ENCODE assay signal across 8 mouse cellular contexts in genomic region chr9:41973775-41974657, GRCm38 (mm10).
A peak's percentile ranks its signal among the peaks of the same experiment; 100 is the strongest.
DNase-seq lines count a peak whose midpoint lies in the region; TF ChIP-seq lines count a peak whose summit lies in the region.

No protein-coding gene starts in this region.

- peak in 1 of 2 experiments; percentile 72; a peak in 2 of 4 replicates for TF ChIP-seq CTCF in CH12.LX (conservative IDR thresholded peaks at IDR 0.05 in 1 of 2, IDR thresholded peaks at IDR 0.05 in 1 of 2; ENCODE audit: low read depth in 2 of 2, low read length in 2 of 2)

- H3K4me3 ChIP-seq in CH12.LX (replicated peaks in 1 of 3; ENCODE audit: low read depth in 2 of 3, low read length in 2 of 3, poor library complexity in 1 of 3) = no peak overlapping the region

- in situ Hi-C loops in CH12.LX (cut with MboI; ENCODE audit: low pct_ligation_motif_present, low pct_unique_long_range_greater_than_20kb, low sequenced_read_pairs) = no loop called here

- no peaks in the 10 kb centered on the region for H3K27me3 ChIP-seq in CH12.LX (replicated peaks)

- no peaks in the 10 kb centered on the region for H3K79me2 ChIP-seq in CH12.LX (replicated peaks; ENCODE audit: control insufficient read depth, extremely low read depth, insufficient read depth, poor library complexity, severe bottlenecking)

- DNase-seq in 3134 (ENCODE audit: extremely low read depth, insufficient read length, low spot score) (peak; percentile 24), CH12.LX (ENCODE audit: extremely low read depth) (peak; percentile 38)
- peak; percentile 57 for DNase-seq in cerebellum, adult 9-11 months
- peak; percentile 78 to 92 for DNase-seq in frontal cortex, adult 2 months (ENCODE audit: extremely low spot score in 1 of 2, low spot score in 1 of 2)
- peak; percentile 76 to 91 for DNase-seq in layer of hippocampus, adult 18-20 months (ENCODE audit: low spot score in 2 of 2)
- DNase-seq in lung, postnatal 10 days = peak; percentile 60
- peak; percentile 78 for DNase-seq in right cerebral cortex, postnatal 25 days
- no peak for DNase-seq in urinary bladder, postnatal 4 days (ENCODE audit: low spot score in 2 of 2)

- H3K9ac ChIP-seq in CH12.LX (ENCODE audit: insufficient read depth, low read depth) = no peak overlapping the region

- dilution Hi-C loops in CH12.LX (cut with MboI; ENCODE audit: extremely low pct_ligation_motif_present, extremely low pct_unique_long_range_greater_than_20kb, low sequenced_read_pairs) = no loop called here

- no peak for TF ChIP-seq POLR2A in CH12.LX (IDR thresholded peaks at IDR 0.05; ENCODE audit: low read depth, low read length)

- TF ChIP-seq EP300 in CH12.LX (IDR thresholded peaks at IDR 0.05; ENCODE audit: low read length) = no peak

- H3K9me3 ChIP-seq in CH12.LX (replicated peaks; ENCODE audit: low read length) = peaks cover 6% of the 10 kb centered on the region

- no peaks in the 10 kb centered on the region for H3K4me1 ChIP-seq in CH12.LX (ENCODE audit: control insufficient read depth in 1 of 2, insufficient read depth in 2 of 2)

- H3K27ac ChIP-seq in CH12.LX (ENCODE audit: insufficient read depth, low read depth) = no peak overlapping the region

- no peak overlapping the region for H3K4me2 ChIP-seq in CH12.LX (ENCODE audit: insufficient read depth, low read depth, poor library complexity, severe bottlenecking)

- peak; percentile 34 for TF ChIP-seq RAD21 in CH12.LX (IDR thresholded peaks at IDR 0.05; ENCODE audit: low read depth, low read length)

- peaks cover 0 to 70% of the 10 kb centered on the region in 2 experiments for H3K36me3 ChIP-seq in CH12.LX (replicated peaks in 1 of 2; ENCODE audit: control insufficient read depth in 1 of 2, insufficient read depth in 1 of 2, low read length in 1 of 2)

TF ChIP-seq in CH12.LX, 34 proteins besides CTCF, POLR2A, EP300 and RAD21:
- peak; percentile 53 for TF ChIP-seq SMC3 (IDR thresholded peaks at IDR 0.05; ENCODE audit: low read depth, low read length)
- no peak for TF ChIP-seq USF2 (conservative IDR thresholded peaks at IDR 0.05; ENCODE audit: low read depth, low read length)

Comparison
In these comparisons a context has a peak if more than half of its experiments do, and no peak if none do; other contexts are left out.
1. DNase-seq: peak in 3134 (single experiment), CH12.LX (single experiment), cerebellum, adult 9-11 months (single experiment), frontal cortex, adult 2 months (2 of 2), layer of hippocampus, adult 18-20 months (2 of 2), lung, postnatal 10 days (single experiment) and right cerebral cortex, postnatal 25 days (single experiment); none in urinary bladder, postnatal 4 days (0 of 2).